Mouse (Mus musculus): ENCODE data around the gene Wwox.

Gene Wwox

DNA sequence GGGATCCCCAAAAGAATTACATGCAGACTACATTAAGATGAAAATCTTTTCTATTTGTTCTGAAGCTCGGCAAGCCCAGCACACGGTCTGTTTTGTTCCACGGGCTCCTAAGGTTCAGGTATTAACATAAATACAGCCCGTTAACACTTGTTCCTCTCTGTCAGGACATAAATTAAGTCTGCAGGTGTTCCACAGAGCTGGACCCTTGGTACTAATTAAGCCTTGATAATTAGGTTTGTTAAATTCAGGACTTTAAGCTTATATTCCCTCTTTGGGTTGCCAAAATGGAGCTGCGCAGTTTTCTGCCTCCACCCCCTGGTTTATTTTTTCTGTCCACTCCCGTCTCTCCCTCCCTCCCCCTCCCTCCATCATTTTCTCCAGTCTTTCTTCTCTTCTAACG lies 638.8 kb downstream of the Wwox start:
- CTCF ChIA-PET: no interaction called here

DNA sequence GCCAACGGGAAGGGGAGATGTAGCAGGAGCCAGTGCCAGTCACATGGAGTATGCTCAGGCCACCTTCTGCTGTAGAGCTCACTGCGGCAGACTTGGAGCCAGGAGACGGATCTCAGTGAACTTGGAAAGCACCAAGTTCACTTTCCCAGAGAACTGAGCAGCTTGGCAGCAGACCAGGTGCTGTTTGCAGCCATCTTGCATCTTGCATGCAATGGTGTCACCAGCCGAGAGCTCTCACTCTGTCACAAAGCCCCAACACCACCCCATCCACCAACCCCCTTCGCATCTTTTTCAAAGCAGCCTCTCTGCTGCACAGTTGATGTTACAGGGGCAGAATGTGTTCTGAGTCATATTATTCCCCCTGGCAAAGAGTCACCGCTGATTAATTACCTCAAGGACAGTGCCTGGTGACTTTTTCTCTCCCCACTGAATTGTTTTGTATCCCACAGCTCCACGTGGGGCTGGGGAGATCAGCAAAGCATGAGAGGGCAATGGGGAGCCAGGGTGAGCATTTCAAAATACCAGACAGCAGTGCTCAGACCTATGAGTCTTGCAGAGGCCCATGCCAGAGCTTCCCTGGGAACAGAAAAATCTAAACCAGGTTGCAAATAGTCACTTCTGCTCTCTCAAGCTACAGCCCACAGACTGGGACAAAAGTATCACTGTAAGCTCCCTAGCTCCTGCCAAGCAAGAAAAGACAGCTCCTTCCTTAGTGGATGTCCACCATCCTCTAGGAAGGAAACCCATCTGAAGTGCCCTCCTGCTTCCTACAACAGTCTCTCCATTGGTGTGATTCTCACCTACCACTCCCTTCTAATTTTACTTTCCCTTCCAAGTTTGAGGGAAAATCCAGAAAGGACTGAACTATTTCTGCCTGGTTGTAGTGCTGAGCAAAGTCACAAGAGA lies 642.1 kb downstream of the Wwox start:
- CTCF ChIA-PET: no interaction called here

- CTCF ChIA-PET: no interaction called here
Observed at GRCm38 (mm10) chr8:115088162-115088561, 648.7 kb downstream of the Wwox start.

DNA sequence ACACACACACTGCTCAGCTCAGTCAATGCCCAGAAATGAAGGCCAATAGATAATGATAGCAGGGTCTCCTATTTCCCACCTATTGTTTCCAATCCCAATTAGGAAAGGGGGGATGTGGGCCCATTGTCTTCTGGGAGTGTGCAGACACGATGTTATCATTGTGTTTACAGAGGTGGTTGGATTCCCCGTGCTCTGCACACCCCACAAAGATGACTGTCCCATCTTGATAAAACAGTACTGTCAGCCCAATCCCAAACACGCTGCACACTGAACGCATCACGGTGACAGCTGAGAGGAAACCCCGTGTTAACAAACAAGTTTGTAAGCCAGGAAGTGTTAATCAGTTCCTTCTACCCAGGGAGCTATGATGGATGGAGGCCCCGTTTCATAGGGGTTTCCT lies 650.3 kb downstream of the Wwox start:
- CTCF ChIA-PET: no interaction called here

- CTCF ChIA-PET: no interaction called here
Observed at GRCm38 (mm10) chr8:115090202-115090601, 650.7 kb downstream of the Wwox start.

DNA sequence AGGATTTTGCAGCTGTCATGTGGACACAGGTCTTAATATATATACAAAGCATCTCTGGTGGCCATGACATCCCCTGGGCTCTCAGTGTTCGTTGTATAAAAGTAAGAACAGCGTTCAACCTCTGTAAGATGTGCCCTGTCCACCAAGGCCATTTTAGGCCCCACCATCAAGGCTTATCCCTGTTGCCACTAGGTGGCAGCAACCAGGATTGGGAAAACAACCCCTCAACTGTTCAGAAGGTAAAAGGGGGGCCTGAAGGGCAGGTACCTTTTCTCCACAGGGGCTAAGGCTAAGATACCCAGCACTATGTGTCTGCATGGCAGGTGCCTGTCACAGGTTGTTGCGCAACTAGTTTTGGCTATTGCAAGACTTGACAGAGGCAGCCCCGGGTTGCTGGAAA lies 656.1 kb downstream of the Wwox start:
- CTCF ChIA-PET: interaction anchor here (0.7 to 1.2 kb wide), 3 partner anchors 607 to 1395 kb away, joined by 3 read pairs; no protein-coding TSS in a partner anchor

DNA sequence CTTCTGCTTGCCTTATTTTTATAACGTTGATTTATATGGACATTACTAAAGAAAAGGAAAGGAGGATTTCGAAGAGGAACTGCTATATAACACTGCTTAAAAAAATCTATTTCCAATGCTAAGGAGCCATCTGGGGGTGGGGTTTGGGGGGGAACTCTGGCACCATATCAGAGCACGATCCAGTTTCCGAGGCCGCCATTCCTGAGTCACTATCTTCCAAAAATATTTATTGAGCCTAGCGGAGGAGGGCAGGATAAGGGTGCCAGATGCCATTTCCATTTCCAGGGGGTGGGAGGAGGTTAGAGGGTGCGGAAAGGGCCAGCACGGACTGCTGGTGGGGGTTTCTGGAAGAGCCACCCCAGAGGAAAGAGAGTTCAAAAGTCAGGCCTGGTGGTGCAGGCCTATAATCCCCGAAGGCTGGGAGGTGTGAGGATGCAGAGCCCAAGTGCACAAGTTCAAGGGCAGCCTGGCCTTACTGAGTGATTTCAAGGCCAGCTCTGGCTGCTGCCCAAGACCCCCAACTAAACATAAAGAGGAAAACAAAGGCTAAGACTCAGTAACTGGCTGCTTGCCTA lies 658.6 kb downstream of the Wwox start:
- CTCF ChIA-PET: no interaction called here

- CTCF ChIA-PET: no interaction called here
Observed at GRCm38 (mm10) chr8:115109309-115109708, 669.9 kb downstream of the Wwox start.

GRCm38 (mm10) chr8:115110423-115110822 lies 671.0 kb downstream of the Wwox start:
- CTCF ChIA-PET: no interaction called here

- CTCF ChIA-PET: no interaction called here
Observed at GRCm38 (mm10) chr8:115112062-115112461, 672.6 kb downstream of the Wwox start.

GRCm38 (mm10) chr8:115114498-115114897 lies 675.0 kb downstream of the Wwox start:
- CTCF ChIA-PET: no interaction called here

GRCm38 (mm10) chr8:115126081-115126480 lies 686.6 kb downstream of the Wwox start:
- CTCF ChIA-PET: interaction anchor here (0.6 kb wide), 1 partner anchor 583 kb away, joined by 20 read pairs; no protein-coding TSS in a partner anchor

- CTCF ChIA-PET: no interaction called here
Observed at GRCm38 (mm10) chr8:115126674-115127073, 687.2 kb downstream of the Wwox start.

GRCm38 (mm10) chr8:115129307-115129706 lies 689.9 kb downstream of the Wwox start:
- CTCF ChIA-PET: no interaction called here

DNA sequence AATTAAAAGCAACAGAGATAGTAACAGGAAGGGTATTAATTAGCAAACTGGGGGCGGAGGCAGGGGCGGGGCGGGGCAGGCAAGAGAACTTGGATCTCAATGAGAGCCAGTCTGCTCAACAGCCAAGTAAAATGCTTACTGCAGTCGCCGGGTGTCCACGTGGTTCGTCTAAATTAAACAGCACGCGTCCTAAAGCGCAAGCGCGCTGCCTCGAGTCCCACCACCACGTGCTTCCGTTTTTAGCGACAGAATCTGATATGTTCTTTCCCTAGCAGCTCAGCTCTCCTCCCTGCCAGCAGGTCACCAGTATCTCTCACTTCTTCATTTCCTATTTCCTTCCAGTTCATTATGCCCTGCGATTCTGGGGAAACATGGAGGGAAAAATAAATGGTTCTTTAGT lies 693.7 kb downstream of the Wwox start:
- CTCF ChIA-PET: no interaction called here

DNA sequence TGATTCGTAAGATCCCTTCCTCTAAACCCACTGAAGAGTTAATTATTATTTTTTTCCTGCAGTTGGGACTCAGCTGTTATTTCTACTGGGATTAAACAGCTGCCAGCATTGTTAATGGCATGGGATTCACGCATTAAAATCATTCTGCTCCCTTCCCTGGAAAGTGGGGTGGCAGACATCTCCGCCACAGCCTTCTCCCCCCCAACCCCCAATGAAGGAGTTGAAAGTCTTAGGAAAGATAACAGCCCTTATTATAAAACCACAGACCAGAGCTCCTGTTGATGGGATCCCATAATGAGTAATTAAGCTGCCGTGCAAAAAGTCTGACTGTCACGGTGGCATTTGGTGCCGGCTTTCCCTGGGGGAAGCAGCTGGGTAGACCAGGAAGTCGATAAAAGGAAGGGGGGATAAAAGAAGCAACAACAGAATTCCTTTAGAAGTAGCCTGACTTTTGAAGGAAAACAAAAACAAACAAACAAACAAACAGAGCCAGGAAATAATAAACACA lies 694.3 kb downstream of the Wwox start:
- CTCF ChIA-PET: no interaction called here

GRCm38 (mm10) chr8:115136888-115137287 lies 697.4 kb downstream of the Wwox start:
- CTCF ChIA-PET: no interaction called here

DNA sequence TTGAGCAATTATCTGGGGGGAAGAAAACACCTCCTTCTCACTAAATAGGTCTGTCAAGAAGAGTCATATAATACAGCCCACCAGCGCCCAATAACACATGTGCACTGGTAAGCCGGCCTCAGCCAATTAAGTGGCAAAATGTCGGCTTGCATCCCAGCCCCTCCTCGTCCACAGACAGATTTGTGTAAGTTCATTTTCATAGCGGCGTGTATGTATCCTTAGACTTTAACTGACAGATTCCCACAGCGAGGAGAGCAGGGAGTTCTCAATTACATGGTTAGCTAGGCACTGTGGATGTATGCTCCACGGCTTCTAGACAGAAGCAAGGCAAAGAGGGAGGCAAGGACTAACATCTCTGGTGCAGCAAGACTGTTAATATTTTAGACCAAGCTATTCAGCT lies 702.2 kb downstream of the Wwox start:
- CTCF ChIA-PET: no interaction called here

GRCm38 (mm10) chr8:115143530-115144320 lies 704.3 kb downstream of the Wwox start:
- CTCF ChIA-PET: no interaction called here

GRCm38 (mm10) chr8:115147006-115147405 lies 707.6 kb downstream of the Wwox start:
- CTCF ChIA-PET: no interaction called here

GRCm38 (mm10) chr8:115150446-115151109 lies 711.1 kb downstream of the Wwox start:
- CTCF ChIA-PET: no interaction called here

GRCm38 (mm10) chr8:115151416-115151815 lies 712.0 kb downstream of the Wwox start:
- CTCF ChIA-PET: no interaction called here
